Mouse (Mus musculus) neural tube, embryonic 13.5 days (tissue): Measurements from ENCODE around the gene Acot4. TPM values are rescaled to one million over a fixed set of nuclear protein-coding genes. Genes with fewer than 3 reads are reported as not detected.

Experiments used
- polyA plus RNA-seq: library from polyadenylated mRNA; unstranded; fragments of >200 nt; fragmentation: Nextera tagmentation; extraction: Ambion mirVana; gene quantifications from 2 replicates; pipeline ENCODE4 v1.2.1, GENCODE M21; 2015

The Acot4 gene
- polyA plus RNA-seq, 1 experiment from 2014 or later, result 0.24 TPM

Other genes with a start within 250 kb of the Acot4 start
- 21.6 and 25.7 TPM in 2 replicates for gene Numb, start 116.4 kb upstream of the Acot4 start, polyA plus RNA-seq
- gene Riox1, start 87.8 kb upstream of the Acot4 start, polyA plus RNA-seq, result 11.2 and 12.4 TPM in 2 replicates
- not detected in 2 replicates for gene Heatr4, start 53.5 kb upstream of the Acot4 start, polyA plus RNA-seq
- gene Acot2, start 50.5 kb upstream of the Acot4 start, polyA plus RNA-seq, result 15.0 and 17.8 TPM in 2 replicates
- gene Acot1, start 28.9 kb upstream of the Acot4 start, polyA plus RNA-seq, result 86.3 and 101 TPM in 2 replicates
- gene Gm49366, start 556 bp downstream of the Acot4 start, polyA plus RNA-seq, result not detected in 2 replicates
- 0.69 and 0.75 TPM in 2 replicates for gene Acot3, start 13.8 kb downstream of the Acot4 start, polyA plus RNA-seq
- 0.14 and 0.23 TPM in 2 replicates for gene Acot5, start 30.9 kb downstream of the Acot4 start, polyA plus RNA-seq
- 0.63 and 1.0 TPM in 2 replicates for gene Acot6, start 62.3 kb downstream of the Acot4 start, polyA plus RNA-seq
- 4.9 and 7.0 TPM in 2 replicates for gene Dnal1, start 76.0 kb downstream of the Acot4 start, polyA plus RNA-seq
- 3.1 and 3.7 TPM in 2 replicates for gene Pnma1, start 110.1 kb downstream of the Acot4 start, polyA plus RNA-seq
- 4.9 TPM in 2 replicates for gene Elmsan1, start 180.5 kb downstream of the Acot4 start, polyA plus RNA-seq
- 14.0 and 16.3 TPM in 2 replicates for gene Ptgr2, start 246.9 kb downstream of the Acot4 start, polyA plus RNA-seq